Mouse (Mus musculus) kidney, adult 8-10 months (tissue): ENCODE measurements around the gene Ptgr2.
"Not testable (repeated sequence)": the region's sequence is repeated elsewhere in the genome, so short reads cannot be mapped to it uniquely, and the experiment has no call there.

Experiments used
- DNase-seq, 2 experiments: peaks; one replicate each; pipeline ENCODE4 v3.0.0; 2022

Ptgr2 gene

DNA sequence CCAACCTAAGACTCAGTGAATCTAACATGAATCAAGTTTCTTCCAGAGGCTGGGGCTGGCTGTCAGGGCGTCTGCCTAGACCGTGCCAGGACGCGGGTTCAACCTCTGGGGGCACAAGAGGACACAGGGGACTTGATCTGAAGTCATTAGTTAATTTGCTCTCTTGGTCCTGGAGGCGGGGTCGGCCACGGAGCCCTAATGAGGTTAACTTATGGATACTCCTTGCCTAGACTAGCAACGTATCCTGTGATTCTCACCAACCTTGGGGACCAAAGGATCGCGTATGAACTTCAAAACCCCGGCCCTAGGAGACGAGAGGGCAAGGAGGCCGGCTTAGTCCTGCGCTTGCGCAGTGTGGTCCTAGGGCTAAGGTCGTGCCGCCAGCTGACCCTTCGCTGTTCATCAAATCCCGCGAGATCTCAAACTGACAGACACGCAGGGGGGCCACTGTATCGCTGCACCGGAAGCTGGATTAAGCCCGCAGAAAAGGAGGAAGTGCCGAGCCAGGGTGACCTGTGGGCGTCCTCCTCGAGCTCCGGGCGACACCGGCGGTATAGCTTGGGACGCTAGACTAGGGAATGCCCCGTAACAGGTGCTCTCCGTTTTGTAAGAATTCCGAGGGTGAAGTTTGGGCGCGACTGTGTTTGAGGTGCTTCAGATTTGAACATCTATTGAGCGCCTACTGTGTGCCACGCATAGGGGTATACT is at the start of gene Ptgr2:
TSS of gene Ptgr2 (plus strand) at position 348 of the 708 bp plus-strand sequence.
- peak; percentile 96 to 97 for DNase-seq

DNA sequence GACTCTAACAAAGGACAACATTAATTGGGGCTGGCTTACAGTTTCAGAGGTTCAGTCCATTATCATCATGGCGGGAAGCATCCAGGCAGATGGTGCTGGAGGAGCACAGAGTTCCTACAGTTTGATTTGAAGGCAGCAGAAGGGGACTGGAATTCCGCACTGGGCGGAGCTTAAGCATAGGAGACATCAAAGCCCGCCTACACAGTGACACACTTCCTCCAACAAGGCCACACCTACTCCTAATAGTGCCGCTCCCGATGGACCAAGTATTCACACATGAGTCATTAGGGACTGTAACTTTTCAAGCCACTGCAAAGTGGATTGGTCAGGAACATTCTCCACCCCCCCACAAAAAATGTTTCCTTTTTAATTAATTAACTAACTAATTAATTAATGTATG is 49.5 kb upstream of the Ptgr2 start:
- DNase-seq = no peak

DNA sequence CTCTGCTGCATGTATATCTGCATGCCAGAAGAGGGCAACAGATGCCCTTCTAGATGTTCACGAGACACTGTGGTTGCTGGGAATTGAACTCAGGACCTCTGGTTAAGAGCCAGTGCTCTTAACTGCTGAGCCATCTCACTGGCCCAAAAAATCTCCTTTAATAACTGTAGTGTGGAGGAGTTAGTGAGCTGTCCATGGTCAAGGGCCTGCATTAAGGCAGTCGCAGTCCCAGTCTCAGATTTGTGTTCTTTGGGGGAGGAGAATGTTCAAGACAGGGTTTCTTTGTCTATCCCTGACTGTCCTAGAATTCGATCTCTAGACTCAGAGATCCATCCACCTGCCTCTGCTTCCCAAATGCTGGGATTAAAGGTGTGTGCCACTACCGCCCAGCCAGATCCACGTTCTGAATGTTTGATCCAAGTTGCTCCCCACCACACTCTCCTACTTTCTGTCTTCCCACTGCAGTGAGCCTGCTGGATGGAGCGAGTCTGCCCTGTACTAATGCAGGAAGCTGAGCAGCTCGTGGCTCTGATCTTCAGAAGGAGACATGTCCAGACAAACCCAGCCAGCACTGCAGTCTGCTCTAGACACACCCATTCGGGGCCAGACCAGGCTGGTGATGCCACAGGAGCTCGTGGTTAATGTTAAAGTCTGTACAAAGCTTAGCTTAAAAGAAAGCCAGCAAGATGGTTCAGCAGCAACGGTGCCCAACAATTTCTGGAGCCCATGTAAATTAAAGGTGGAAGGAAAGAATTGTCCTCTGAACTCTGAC is 48.9 kb upstream of the Ptgr2 start:
- DNase-seq = no peak

DNA sequence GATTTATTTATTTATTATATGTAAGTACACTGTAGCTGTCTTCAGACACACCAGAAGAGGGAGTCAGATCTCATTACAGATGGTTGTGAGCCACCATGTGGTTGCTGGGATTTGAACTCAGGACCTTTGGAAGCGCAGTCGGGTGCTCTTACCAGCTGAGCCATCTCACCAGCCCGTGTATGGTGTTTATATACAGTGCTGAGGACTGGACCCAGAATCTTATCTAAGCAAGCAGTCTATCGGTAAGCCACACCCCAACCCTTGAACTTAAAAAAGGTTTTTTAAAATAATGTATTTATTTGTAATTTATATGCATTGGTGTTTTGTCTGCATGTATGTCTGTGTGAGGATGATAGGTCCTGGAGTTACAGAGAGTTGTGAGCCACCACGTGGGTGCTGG is 48.0 kb upstream of the Ptgr2 start:
- DNase-seq = not testable (repeated sequence)

DNA sequence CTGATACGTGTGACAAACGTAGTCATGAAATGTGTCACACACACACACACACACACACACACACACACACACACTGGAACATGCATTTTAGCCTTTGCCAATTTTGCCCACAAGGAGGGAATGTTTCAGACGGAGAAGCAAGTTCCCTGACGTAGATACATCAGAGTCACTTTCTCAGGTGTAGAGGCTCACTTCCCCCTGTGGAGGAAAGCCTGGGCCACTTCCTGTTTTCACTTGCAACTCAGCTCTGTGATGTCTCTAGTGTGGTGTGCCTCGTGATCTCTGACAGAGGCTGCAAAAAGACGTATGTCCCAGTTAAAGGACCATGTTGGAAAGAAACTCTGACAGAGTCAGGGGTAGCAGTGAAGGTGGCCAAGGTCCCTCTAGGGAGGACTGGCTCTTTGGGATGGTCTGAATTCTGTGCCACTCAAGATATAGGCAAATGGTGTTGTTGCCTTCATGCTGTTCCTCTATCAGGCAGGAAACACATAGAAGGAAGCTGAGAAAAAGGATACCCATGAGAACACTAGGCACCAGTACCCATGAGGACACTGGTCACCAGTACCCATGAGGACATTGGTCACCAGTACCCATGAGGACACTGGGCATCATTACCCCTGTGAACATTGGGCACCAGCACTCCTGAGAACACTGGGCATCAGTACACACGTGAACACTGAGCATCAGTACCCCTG is 41.8 kb upstream of the Ptgr2 start:
- DNase-seq = no peak

- no peak for DNase-seq
Measured at GRCm38 (mm10) chr12:84245683-84246082, 39.3 kb upstream of the Ptgr2 start.

- peak; percentile 66 to 76 for DNase-seq
Measured at GRCm38 (mm10) chr12:84249217-84249616, 35.8 kb upstream of the Ptgr2 start.

DNA sequence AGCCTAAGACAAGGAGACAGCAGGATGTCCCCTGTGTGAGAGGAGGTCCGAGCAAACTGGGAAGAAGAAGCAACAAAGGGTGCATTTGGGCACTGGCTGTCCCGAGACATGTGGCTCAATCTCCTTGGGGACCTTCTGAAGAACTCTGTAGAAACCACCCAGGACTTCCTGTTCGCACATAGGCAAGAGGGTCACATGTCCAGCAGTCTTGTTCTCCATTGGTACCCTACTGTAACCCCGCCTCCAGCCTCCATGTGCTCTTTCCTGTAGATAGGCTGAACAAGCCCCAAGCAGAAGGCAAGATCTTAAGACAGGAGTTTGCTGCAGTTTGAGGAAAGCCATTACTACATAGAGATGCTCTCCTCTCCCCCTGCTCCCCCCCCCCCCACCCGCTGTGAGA is 32.2 kb upstream of the Ptgr2 start:
- no peak for DNase-seq

- no peak for DNase-seq
Measured at GRCm38 (mm10) chr12:84254886-84255285, 30.1 kb upstream of the Ptgr2 start.

DNA sequence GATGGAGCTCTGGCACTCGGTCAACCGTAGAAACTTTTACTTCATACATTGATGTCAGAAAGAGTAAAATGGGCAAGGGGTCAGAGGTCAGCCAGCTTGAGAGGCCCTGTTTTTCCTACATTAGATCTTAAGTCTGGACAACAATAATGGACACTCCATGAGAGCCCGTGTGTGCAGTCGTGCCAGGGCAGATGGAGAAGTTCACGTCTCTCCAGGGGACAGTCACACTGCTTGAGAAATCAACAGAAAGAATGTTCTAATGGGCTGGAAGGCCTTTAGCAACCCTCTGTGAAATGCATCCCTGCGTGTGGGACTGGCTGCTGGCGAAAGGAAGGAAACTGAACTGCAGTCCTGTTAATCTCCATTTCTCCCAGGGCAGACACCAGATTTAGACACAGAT is 24.7 kb upstream of the Ptgr2 start:
- no peak for DNase-seq

- DNase-seq = no peak
Measured at GRCm38 (mm10) chr12:84267264-84267663, 17.8 kb upstream of the Ptgr2 start.

DNA sequence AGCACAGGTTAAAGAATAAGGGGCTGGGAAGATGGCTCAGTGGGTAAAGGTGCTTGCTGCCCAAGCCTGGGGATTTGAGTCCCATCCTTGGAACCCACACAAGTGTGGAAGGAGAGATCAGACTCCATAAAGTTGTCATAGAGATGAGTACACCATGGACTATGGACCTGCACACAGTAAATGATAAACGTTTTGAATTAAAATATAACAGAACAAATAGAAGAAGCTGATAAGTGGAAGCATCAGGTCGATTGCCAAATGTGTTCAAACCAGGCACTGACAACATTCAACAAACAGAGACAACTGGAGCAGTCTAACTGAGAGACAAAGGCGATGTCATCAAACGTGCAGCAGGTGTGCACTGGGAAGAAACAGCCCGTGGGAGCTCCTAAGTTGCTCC is 11.7 kb upstream of the Ptgr2 start:
- DNase-seq = peak; percentile 50 to 58

DNA sequence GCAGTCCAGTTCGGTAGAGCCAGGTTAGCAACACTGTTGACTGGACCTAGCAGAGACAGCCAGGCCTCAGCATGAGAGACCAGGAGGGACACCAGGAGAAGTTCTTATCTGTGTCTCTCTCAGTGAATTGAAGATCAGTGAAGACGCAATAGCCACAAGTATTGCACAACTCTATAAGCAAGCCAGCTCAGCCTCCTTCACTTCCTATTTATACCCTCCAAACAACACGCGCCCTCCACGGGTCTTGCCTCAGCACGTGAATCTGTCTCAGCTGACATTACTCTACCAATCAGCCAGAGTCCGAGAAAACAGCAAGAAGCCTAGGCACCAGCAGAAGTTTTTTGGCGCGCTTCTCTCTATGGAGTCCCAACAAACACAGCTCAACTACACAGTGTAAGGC is 9.7 kb upstream of the Ptgr2 start:
- no peak for DNase-seq

- DNase-seq = no peak
Measured at GRCm38 (mm10) chr12:84276288-84276687, 8.7 kb upstream of the Ptgr2 start.

GRCm38 (mm10) chr12:84276799-84277198 is 8.2 kb upstream of the Ptgr2 start:
- no peak for DNase-seq

- DNase-seq = no peak
Measured at GRCm38 (mm10) chr12:84277832-84278231, 7.2 kb upstream of the Ptgr2 start.

DNA sequence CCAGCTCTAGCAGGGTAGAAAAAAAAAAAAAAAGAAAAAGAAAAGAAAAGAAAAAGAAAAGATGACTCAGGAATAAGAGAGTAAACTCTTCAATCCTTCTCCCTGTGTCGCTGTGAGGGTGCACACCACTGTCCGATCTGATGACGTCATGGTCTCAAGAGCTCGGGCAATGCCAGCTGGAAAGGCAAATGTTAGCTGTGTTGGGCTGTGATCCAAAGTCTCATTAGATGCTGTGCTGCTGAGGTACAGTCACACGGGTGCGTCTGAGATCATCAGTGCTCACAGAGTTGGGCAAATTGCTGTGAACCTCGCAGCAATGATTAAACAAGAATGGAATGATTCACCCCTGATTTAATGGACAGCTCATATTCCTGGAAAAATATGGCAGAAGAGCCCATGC is 6.1 kb upstream of the Ptgr2 start:
- peak; percentile 33 to 66 for DNase-seq

GRCm38 (mm10) chr12:84284391-84284790 is 641 bp upstream of the Ptgr2 start:
- no peak for DNase-seq

GRCm38 (mm10) chr12:84285593-84285968 is 549 bp downstream of the Ptgr2 start:
- DNase-seq = peak in 1 of 2 experiments; percentile 33

DNA sequence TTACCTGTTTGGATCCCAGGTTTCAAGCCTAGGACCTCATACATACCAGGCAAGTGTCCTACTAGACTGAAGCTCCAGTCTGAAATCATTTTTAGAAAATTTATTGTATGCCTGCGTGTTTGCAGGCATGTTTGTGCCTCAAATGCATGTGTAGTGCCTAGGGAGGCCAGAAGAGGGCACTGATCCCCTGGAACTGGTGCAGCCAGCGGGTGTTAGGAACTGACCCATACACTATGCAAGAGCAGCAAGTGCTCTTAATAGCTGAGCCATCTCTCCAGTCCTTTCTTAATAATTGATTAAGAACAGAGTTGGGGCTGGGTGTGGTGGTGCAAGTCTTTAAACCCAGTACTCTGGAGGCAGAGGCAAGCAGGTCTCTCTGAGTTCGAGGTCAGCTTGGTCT is 3.4 kb downstream of the Ptgr2 start:
- DNase-seq = peak; percentile 57 to 79

GRCm38 (mm10) chr12:84297851-84298250 is 12.8 kb downstream of the Ptgr2 start:
- no peak for DNase-seq

DNA sequence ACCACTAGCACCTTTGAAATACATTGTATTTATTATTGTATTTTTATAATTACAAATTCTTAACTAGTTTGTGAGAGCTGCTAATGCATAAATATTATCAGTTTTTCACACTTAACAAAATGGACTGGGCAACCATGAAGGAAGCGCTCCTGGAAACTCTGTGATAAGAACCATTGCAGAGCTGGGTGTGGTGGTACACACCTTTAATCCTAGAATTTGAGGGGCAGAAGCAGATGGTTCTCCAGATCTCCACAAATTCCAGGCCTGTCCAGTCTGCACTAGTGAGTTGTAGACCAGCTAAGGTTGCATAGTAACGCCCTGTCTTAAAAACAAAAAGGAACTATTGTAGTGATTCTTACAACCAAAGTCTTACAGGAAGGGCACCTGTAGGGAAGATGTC is 14.2 kb downstream of the Ptgr2 start:
- no peak for DNase-seq

DNA sequence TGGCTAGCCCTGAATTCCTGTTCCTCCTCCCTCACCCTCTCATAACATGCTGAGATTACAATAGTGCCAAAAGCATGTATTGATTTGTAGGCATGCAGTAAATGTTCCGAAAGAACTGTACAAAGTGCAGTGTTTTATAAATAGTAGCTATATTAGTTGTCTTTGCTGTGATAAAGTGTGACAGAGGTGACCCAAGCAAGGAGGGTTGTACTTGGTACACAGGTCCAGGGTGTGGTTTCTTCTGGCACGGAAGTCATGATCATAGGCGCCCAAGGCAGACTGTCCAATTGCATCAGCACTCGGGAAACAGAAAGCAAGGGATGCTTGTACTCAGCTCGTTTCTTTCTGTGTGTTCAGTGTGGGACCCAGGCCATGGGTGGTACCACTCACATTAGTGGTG is 19.1 kb downstream of the Ptgr2 start:
- DNase-seq = no peak

DNA sequence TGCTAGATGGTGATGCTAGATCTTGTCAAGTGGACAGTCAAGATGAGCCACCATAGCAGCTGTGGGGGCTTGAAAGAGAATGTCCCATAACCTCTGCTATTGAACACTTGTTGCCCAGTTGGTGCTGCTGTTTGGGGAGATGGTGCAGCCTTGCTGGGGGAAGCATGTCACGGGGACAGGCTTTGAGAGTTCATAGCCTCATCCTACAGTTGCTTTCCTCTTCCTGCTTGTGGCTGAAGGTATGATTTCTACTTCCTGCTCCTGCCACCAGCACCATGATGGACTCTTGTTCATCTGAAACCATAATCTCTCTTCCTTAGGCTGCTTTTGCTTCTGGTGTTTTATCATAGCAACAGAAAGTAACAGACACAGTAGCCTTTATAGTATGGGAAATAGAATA is 19.5 kb downstream of the Ptgr2 start:
- DNase-seq = no peak
